Mouse (Mus musculus): Measurements from ENCODE around the gene H2afx. TPM values are rescaled to one million over a fixed set of nuclear protein-coding genes. Genes with fewer than 3 reads are reported as not detected.

The H2afx gene
- polyA plus RNA-seq, 1 experiment, result 364 TPM

DNA sequence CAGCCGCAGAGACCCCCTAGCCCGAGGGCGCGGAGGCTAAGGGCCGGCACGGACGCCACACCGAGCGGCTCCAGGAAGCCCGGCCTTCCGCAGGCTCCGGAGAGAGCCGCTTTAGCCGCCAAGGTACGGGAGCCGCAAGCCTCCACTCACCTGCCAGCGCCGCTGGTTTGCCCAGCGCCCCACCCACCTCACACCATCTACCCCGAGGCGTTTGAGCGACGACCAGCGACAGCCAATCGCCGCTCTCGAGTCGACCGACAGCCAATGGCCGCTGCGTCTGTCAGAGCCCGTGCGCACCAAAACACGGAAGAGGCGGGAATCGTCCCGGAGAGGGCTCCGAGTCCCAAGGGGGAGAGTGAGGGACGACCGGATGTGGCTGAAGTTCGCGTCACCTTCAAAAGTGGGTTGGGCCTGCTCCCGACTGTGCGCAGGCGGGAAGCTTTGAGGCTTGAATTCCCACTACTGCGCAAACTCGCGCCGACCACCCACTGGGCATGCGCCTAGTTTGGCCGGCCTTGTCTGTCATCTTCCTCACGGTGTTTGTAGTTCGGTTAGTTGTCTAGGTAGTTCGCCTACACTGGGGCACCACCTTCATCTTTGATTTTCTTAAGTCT lies 28.9 kb upstream of the H2afx start, which contains the start of gene Hinfp:
Gene Hinfp, minus strand, starts transcription at position 206 of the 614 bp plus-strand sequence.
- H3K4me3 ChIP-seq (replicated peaks), result peak within 1 kb of the TSS; percentile 97
- peaks cover 64% of the 10 kb centered on the region for H3K36me3 ChIP-seq (ENCODE audit: control insufficient read depth)
- no peaks in the 10 kb centered on the region for H3K9me3 ChIP-seq (ENCODE audit: control insufficient read depth, low read length)
- H3K4me1 ChIP-seq (ENCODE audit: control insufficient read depth), result peaks cover 47% of the 10 kb centered on the region
- H3K27me3 ChIP-seq (ENCODE audit: control insufficient read depth), result no peaks in the 10 kb centered on the region
- TF ChIP-seq TAL1 (IDR thresholded peaks at IDR 0.05; ENCODE audit: low read length) (no peak), GATA1 (IDR thresholded peaks at IDR 0.05; ENCODE audit: low read length) (no peak)

DNA sequence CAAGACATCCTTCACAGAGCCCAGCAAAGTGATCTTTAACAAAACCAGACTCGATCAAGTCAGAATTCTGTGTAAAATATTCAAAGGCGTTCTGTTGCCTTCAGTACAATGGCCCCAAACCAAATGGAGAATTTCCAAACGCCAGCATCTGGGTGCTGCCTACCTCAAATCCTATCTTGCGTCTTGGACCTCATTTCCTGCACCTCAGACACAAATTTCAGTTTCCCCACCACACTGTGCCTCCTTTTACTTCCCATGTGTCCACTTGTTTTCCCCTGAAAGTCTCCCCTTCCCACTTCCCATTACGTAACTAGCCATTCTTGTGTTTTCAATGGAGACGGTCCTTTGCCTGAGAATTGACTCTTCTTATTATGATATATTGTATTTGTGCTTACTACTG lies 28.0 kb upstream of the H2afx start:
- H3K4me1 ChIP-seq (ENCODE audit: control insufficient read depth), result peaks cover 51% of the 10 kb centered on the region
- TF ChIP-seq TAL1 (IDR thresholded peaks at IDR 0.05; ENCODE audit: low read length), result no peak
- no peak for TF ChIP-seq GATA1 (IDR thresholded peaks at IDR 0.05; ENCODE audit: low read length)
- peaks cover 64% of the 10 kb centered on the region for H3K36me3 ChIP-seq (ENCODE audit: control insufficient read depth)
- no peaks in the 10 kb centered on the region for H3K9me3 ChIP-seq (ENCODE audit: control insufficient read depth, low read length)
- peak overlapping the region; percentile 26 for H3K4me3 ChIP-seq (replicated peaks)
- no peaks in the 10 kb centered on the region for H3K27me3 ChIP-seq (ENCODE audit: control insufficient read depth)

- Histone ChIP-seq H3K27me3 (ENCODE audit: control insufficient read depth) (no peaks in the 10 kb centered on the region), H3K4me1 (ENCODE audit: control insufficient read depth) (peaks cover 52% of the 10 kb centered on the region), H3K36me3 (ENCODE audit: control insufficient read depth) (peaks cover 63% of the 10 kb centered on the region), H3K9me3 (ENCODE audit: control insufficient read depth, low read length) (no peaks in the 10 kb centered on the region), H3K4me3 (replicated peaks) (no peak overlapping the region)
- TF ChIP-seq TAL1 (IDR thresholded peaks at IDR 0.05; ENCODE audit: low read length) (no peak), GATA1 (IDR thresholded peaks at IDR 0.05; ENCODE audit: low read length) (no peak)
These were observed 27.2 kb upstream of the H2afx start for GRCm38 (mm10) chr9:44307248-44307647.

DNA sequence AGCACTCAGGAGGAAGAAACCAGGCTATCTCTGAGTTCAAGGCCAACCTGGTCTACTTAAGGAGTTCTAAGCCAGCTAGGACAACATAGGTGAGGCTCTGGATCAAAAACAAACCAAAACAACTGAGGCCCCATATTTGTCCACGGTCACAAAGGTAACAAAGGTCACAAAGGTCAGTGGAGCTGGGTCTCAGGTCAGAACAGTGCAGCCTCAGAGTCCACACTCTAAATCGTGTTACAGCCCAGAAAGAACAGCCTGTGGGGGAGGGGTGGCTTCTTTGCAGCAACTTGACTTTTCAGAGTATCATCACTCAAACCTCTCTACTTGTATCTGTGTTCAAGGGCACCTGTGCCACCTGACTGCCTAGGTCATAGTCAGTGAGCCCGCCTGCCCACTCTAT lies 24.7 kb upstream of the H2afx start:
- peaks cover 38% of the 10 kb centered on the region for H3K4me1 ChIP-seq (ENCODE audit: control insufficient read depth)
- H3K36me3 ChIP-seq (ENCODE audit: control insufficient read depth), result peaks cover 67% of the 10 kb centered on the region
- no peak for TF ChIP-seq TAL1 (IDR thresholded peaks at IDR 0.05; ENCODE audit: low read length)
- TF ChIP-seq GATA1 (IDR thresholded peaks at IDR 0.05; ENCODE audit: low read length), result no peak
- H3K4me3 ChIP-seq (replicated peaks), result no peak overlapping the region
- no peaks in the 10 kb centered on the region for H3K9me3 ChIP-seq (ENCODE audit: control insufficient read depth, low read length)
- no peaks in the 10 kb centered on the region for H3K27me3 ChIP-seq (ENCODE audit: control insufficient read depth)

DNA sequence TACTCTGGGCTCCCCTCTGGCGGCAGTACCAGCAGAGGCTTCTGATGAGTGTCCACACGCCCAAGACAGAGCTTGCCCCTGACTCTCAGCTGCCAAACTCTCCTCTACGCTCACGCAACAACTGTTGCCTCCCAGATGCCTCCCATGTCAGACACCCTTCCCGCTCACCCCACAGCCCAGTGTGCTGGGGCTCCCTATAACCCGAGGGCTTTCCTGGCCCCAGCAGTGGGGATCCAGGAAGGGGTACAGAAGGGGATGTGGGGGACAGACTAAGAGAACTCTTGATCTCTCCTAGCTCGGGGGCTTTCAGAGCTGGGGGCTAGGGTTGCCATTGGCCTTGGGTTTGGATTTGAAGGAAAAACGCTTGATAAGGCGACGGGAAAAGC lies 23.8 kb upstream of the H2afx start:
- TF ChIP-seq TAL1 (IDR thresholded peaks at IDR 0.05; ENCODE audit: low read length) (no peak), GATA1 (IDR thresholded peaks at IDR 0.05; ENCODE audit: low read length) (no peak)
- Histone ChIP-seq H3K4me3 (replicated peaks) (no peak overlapping the region), H3K4me1 (ENCODE audit: control insufficient read depth) (peaks cover 37% of the 10 kb centered on the region), H3K27me3 (ENCODE audit: control insufficient read depth) (no peaks in the 10 kb centered on the region), H3K36me3 (ENCODE audit: control insufficient read depth) (peaks cover 77% of the 10 kb centered on the region), H3K9me3 (ENCODE audit: control insufficient read depth, low read length) (no peaks in the 10 kb centered on the region)

DNA sequence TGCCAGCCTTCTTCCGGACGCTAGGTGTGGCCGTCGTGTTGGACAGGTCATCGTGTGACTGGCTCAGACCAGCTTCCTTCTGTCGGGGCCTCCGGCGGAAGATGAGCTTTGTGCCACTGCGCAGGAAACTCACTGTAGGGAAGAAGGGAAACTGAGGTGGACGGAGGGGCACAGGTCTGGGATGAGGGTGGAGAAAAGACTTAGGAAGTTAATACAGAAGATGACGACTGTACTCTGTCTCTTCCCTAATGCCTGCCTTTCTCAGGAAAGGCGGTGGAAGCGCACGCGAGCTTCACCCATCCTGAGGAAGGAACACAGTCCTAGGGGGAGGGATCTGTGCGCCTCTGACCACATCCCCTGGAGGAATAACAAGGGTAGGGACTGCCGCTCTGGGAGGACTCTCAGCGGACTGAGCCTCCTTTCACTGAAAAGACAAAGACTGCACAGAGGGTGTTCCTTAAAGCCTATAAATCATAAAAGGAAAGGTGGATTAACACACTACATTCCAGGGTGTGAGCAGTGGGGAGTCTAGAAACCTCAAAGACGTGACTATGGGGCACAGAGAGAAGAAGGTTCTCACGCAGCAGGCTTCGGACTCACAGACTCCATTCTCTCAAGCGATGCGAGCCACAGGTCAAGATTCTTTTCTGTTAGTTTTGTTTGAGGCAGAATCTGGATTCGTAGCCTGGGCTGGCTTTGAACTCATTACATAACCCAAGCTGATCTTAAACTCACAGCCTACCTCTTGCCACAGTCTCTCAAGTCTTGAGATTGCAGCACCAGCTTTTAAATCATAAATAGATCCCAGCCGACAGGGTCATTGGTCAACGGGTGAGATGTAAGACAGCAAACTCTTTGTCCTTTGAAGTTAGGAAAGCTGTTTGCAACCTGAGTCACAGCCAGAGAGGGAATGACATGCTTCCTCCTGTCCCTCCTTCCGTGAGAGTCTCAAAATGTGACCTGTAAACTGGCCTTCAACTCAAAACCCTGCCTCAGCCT lies 23.1 kb upstream of the H2afx start:
- H3K27me3 ChIP-seq (ENCODE audit: control insufficient read depth), result no peaks in the 10 kb centered on the region
- H3K4me3 ChIP-seq (replicated peaks), result no peak overlapping the region
- H3K36me3 ChIP-seq (ENCODE audit: control insufficient read depth), result peaks cover 84% of the 10 kb centered on the region
- no peaks in the 10 kb centered on the region for H3K9me3 ChIP-seq (ENCODE audit: control insufficient read depth, low read length)
- TF ChIP-seq TAL1 (IDR thresholded peaks at IDR 0.05; ENCODE audit: low read length) (no peak), GATA1 (IDR thresholded peaks at IDR 0.05; ENCODE audit: low read length) (no peak)
- peaks cover 34% of the 10 kb centered on the region for H3K4me1 ChIP-seq (ENCODE audit: control insufficient read depth)

DNA sequence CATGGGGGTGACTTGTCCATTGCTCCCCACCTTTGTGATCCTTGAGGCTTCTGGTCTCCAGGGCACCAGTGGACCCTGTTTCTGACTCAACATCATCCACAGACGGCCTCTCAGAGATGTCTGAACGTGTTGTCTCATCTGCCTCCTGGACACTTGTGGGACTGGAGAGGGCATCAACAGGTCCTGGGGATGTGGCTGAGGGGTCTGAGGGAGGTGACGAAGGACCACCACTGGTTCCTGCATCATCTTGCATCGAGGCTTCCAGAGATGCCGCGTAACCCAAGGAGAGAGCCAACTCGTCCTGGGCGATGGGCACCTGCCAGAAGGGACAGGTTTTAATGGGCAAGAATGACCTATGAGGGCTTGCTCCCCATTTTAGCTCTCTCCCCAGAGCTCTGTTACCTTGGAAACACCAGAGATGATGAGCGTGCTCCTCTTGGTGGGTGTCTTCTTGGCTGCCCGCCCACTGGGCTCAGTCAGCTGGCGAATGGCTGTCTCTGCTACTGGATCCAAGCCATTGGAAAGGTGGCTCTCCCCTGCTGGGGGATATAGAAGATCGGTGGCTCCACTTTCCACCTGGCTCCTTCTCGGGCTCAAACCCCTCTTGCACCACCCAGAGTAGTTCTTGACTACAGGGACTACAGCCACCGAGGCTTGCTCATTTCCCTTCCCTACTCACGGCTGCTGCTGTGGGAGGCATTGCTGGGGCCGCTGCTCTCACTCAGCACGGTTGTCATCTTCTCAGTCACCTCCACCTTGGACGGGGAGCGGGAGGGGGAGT lies 20.8 kb upstream of the H2afx start:
- Histone ChIP-seq H3K9me3 (ENCODE audit: control insufficient read depth, low read length) (no peaks in the 10 kb centered on the region), H3K4me1 (ENCODE audit: control insufficient read depth) (peaks cover 46% of the 10 kb centered on the region), H3K27me3 (ENCODE audit: control insufficient read depth) (no peaks in the 10 kb centered on the region), H3K36me3 (ENCODE audit: control insufficient read depth) (peaks cover 98% of the 10 kb centered on the region), H3K4me3 (replicated peaks) (no peak overlapping the region)
- TF ChIP-seq GATA1 (IDR thresholded peaks at IDR 0.05; ENCODE audit: low read length), result no peak
- no peak for TF ChIP-seq TAL1 (IDR thresholded peaks at IDR 0.05; ENCODE audit: low read length)

- H3K27me3 ChIP-seq (ENCODE audit: control insufficient read depth), result no peaks in the 10 kb centered on the region
- peaks cover 52% of the 10 kb centered on the region for H3K4me1 ChIP-seq (ENCODE audit: control insufficient read depth)
- no peak overlapping the region for H3K4me3 ChIP-seq (replicated peaks)
- TF ChIP-seq GATA1 (IDR thresholded peaks at IDR 0.05; ENCODE audit: low read length), result no peak
- no peak for TF ChIP-seq TAL1 (IDR thresholded peaks at IDR 0.05; ENCODE audit: low read length)
- peaks cover 95% of the 10 kb centered on the region for H3K36me3 ChIP-seq (ENCODE audit: control insufficient read depth)
- H3K9me3 ChIP-seq (ENCODE audit: control insufficient read depth, low read length), result no peaks in the 10 kb centered on the region
These were observed 20.3 kb upstream of the H2afx start for GRCm38 (mm10) chr9:44314257-44314547.

GRCm38 (mm10) chr9:44314910-44315309 lies 19.6 kb upstream of the H2afx start:
- Histone ChIP-seq H3K4me3 (replicated peaks) (no peak overlapping the region), H3K36me3 (ENCODE audit: control insufficient read depth) (peaks cover 88% of the 10 kb centered on the region), H3K4me1 (ENCODE audit: control insufficient read depth) (peaks cover 52% of the 10 kb centered on the region), H3K9me3 (ENCODE audit: control insufficient read depth, low read length) (no peaks in the 10 kb centered on the region), H3K27me3 (ENCODE audit: control insufficient read depth) (no peaks in the 10 kb centered on the region)
- no peak for TF ChIP-seq GATA1 (IDR thresholded peaks at IDR 0.05; ENCODE audit: low read length)
- TF ChIP-seq TAL1 (IDR thresholded peaks at IDR 0.05; ENCODE audit: low read length), result no peak
